19 mouse cellular contexts compared by ENCODE assay signal in genomic region chr13:30203018-30203417, GRCm38 (mm10).
"Had no signal": no experiment of that assay in that cellular context is flagged by ENCODE, and none has a peak within 500 bp of the region (broad histone marks: within the 10 kb centered on the region; RNA-seq: fewer than 3 reads in every experiment).

No protein-coding gene starts in this region.

- H3K9me3 ChIP-seq: kidney, embryonic 15.5 days; limb, embryonic 12.5 days; limb, embryonic 15.5 days; midbrain, embryonic 12.5 days; midbrain, embryonic 15.5 days had no signal

- H3K36me3 ChIP-seq: limb, embryonic 12.5 days; limb, embryonic 15.5 days; midbrain, embryonic 12.5 days; midbrain, embryonic 15.5 days had no signal

- H3K27me3 ChIP-seq: kidney, embryonic 15.5 days; limb, embryonic 12.5 days; limb, embryonic 15.5 days; midbrain, embryonic 12.5 days; midbrain, embryonic 15.5 days had no signal

- H3K4me2 ChIP-seq: kidney, embryonic 15.5 days; limb, embryonic 12.5 days; limb, embryonic 15.5 days; liver, embryonic 11.5 days; lung, embryonic 14.5 days; midbrain, embryonic 12.5 days; midbrain, embryonic 15.5 days had no signal

- DNase-seq: kidney, adult 8-10 months; kidney, postnatal 10 days; kidney, postnatal 36 days; left cerebral cortex, postnatal 4 days; liver, postnatal 0 days; lung, embryonic 14.5 days; thymus, adult 2 months; thymus, postnatal 14 days; thymus, postnatal 4 days had no signal

- H3K4me3 ChIP-seq: kidney, embryonic 15.5 days; limb, embryonic 12.5 days; limb, embryonic 15.5 days; midbrain, embryonic 12.5 days; midbrain, embryonic 15.5 days; myocyte had no signal

- H3K9ac ChIP-seq: kidney, embryonic 15.5 days; limb, embryonic 12.5 days; limb, embryonic 15.5 days; liver, embryonic 14.5 days; liver, postnatal 0 days; lung, embryonic 14.5 days; midbrain, embryonic 12.5 days; midbrain, embryonic 15.5 days had no signal

- H3K4me1 ChIP-seq: limb, embryonic 12.5 days; midbrain, embryonic 12.5 days; midbrain, embryonic 15.5 days had no signal

- H3K27ac ChIP-seq: kidney, embryonic 15.5 days; limb, embryonic 12.5 days; limb, embryonic 15.5 days; liver, embryonic 14.5 days; macrophage; midbrain, embryonic 12.5 days; midbrain, embryonic 15.5 days had no signal

- ATAC-seq: liver, postnatal 0 days; lung, postnatal 0 days; midbrain, embryonic 15.5 days had no signal
